Mouse (Mus musculus) cerebellum, postnatal 10 days (tissue): Measurements from ENCODE around the gene Ubxn2a.

ENCODE experiments used
- DNase-seq, 2 experiments: peaks; one replicate each; pipeline ENCODE4 v3.0.0; 2021; ENCODE audit warnings: mixed read lengths in 2 of 2

Gene Ubxn2a

GRCm38 (mm10) chr12:4878296-4878783 lies 29.2 kb downstream of the Ubxn2a start:
- no peak for DNase-seq

GRCm38 (mm10) chr12:4875623-4876022 lies 31.9 kb downstream of the Ubxn2a start:
- DNase-seq = no peak

- DNase-seq = peak; percentile 69 to 76
These were observed 33.2 kb downstream of the Ubxn2a start, which contains the start of gene Mfsd2b for GRCm38 (mm10) chr12:4874161-4874927. Mfsd2b (minus strand) TSS chr12:4874359.

- no peak for DNase-seq
These were observed 34.0 kb downstream of the Ubxn2a start for GRCm38 (mm10) chr12:4873531-4873930.

- DNase-seq = no peak
These were observed 34.5 kb downstream of the Ubxn2a start for GRCm38 (mm10) chr12:4872983-4873477.

GRCm38 (mm10) chr12:4872273-4872672 lies 35.2 kb downstream of the Ubxn2a start:
- DNase-seq = no peak

- no peak for DNase-seq
These were observed 36.2 kb downstream of the Ubxn2a start for GRCm38 (mm10) chr12:4871260-4871659.

GRCm38 (mm10) chr12:4868924-4869323 lies 38.6 kb downstream of the Ubxn2a start:
- no peak for DNase-seq

GRCm38 (mm10) chr12:4864338-4864690 lies 43.2 kb downstream of the Ubxn2a start:
- no peak for DNase-seq

- DNase-seq = peak; percentile 65 to 75
These were observed 43.7 kb downstream of the Ubxn2a start for GRCm38 (mm10) chr12:4863654-4864337.

GRCm38 (mm10) chr12:4862672-4863071 lies 44.8 kb downstream of the Ubxn2a start:
- DNase-seq = no peak

- no peak for DNase-seq
These were observed 48.1 kb downstream of the Ubxn2a start for GRCm38 (mm10) chr12:4859241-4859914.

- DNase-seq = no peak
These were observed 50.7 kb downstream of the Ubxn2a start for GRCm38 (mm10) chr12:4856834-4857233.

GRCm38 (mm10) chr12:4856160-4856559 lies 51.3 kb downstream of the Ubxn2a start:
- peak in 1 of 2 experiments; percentile 29 for DNase-seq

GRCm38 (mm10) chr12:4843741-4844140 lies 63.8 kb downstream of the Ubxn2a start:
- peak; percentile 44 to 54 for DNase-seq

- DNase-seq = peak; percentile 89 to 93
These were observed 64.5 kb downstream of the Ubxn2a start, which contains the start of gene Wdcp for GRCm38 (mm10) chr12:4842890-4843597. Wdcp (plus strand) TSS chr12:4843303.

- no peak for DNase-seq
These were observed 65.0 kb downstream of the Ubxn2a start for GRCm38 (mm10) chr12:4842456-4842855.

- peak; percentile 82 to 89 for DNase-seq
These were observed 66.1 kb downstream of the Ubxn2a start, which contains the start of gene Fkbp1b for GRCm38 (mm10) chr12:4841392-4841887. Fkbp1b (minus strand) TSS chr12:4841591.

- peak; percentile 62 to 69 for DNase-seq
These were observed 66.8 kb downstream of the Ubxn2a start for GRCm38 (mm10) chr12:4840741-4841140.

- DNase-seq = no peak
These were observed 67.5 kb downstream of the Ubxn2a start for GRCm38 (mm10) chr12:4840010-4840409.

GRCm38 (mm10) chr12:4836959-4837358 lies 70.5 kb downstream of the Ubxn2a start:
- no peak for DNase-seq
